Mouse (Mus musculus) brain, embryonic 14.5 days (tissue): ENCODE results near the gene Pip5k1c.
A peak's percentile ranks its signal among the peaks of the same experiment; 100 is the strongest.

Source experiments
- CTCF ChIP-seq: fragments of 200-500 bp; IDR thresholded peaks from 2 replicates; pipeline ENCODE4 v1.5.1; 2012; ENCODE audit warnings: inconsistent platforms, mild to moderate bottlenecking, moderate library complexity, borderline replicate concordance; ENCODE audit not compliant: insufficient read depth, insufficient read length; ENCODE audit errors: extremely low read depth
- POLR2A ChIP-seq: fragments of 200-500 bp; IDR thresholded peaks from 2 replicates; pipeline ENCODE4 v1.6.1; 2012; ENCODE audit warnings: mild to moderate bottlenecking, inconsistent platforms, borderline replicate concordance; ENCODE audit not compliant: poor library complexity, insufficient read depth, insufficient read length, severe bottlenecking; ENCODE audit errors: extremely low read depth

DNA sequence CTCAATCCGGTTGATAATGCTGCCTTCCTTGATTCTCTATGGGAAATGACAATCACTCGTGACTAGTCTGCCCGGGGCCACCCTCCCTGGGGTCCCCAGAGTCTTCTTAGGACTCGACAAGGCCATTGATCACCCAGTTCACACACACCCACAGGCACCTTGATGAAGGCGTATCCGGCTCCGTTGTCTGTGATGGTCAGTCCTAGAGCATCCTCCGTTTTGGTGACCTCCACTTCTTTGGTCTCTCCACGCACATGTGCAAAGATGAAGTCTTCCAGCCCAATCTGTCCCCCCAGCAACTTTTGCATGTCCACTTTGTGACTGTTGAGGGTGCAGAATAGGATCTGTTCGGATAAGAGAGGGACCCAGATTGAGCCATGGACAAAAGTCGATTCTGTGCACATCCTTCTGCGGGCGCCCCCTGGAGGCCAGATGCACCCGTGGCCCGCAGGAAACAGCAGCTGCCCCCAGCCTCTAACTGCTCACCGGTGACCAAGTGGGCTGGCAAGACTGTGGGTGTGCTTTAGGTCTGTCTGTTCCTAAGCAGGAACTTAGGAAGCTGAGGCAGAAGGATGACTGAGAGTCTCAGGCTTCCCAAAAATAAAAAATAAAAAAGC is 48.7 kb downstream of the Pip5k1c start:
- TF ChIP-seq POLR2A (no peak), CTCF (peak; percentile 77)
